Mouse (Mus musculus) heart, adult 9 months (tissue): ENCODE data around the gene Gm49450.
"Not testable (repeated sequence)": the region's sequence is repeated elsewhere in the genome, so short reads cannot be mapped to it uniquely, and the experiment has no call there.

Source experiments
- DNase-seq, 2 experiments: peaks; one replicate each; pipeline ENCODE4 v3.0.0; 2022; ENCODE audit warnings: low spot score in 2 of 2

Gm49450 gene

DNA sequence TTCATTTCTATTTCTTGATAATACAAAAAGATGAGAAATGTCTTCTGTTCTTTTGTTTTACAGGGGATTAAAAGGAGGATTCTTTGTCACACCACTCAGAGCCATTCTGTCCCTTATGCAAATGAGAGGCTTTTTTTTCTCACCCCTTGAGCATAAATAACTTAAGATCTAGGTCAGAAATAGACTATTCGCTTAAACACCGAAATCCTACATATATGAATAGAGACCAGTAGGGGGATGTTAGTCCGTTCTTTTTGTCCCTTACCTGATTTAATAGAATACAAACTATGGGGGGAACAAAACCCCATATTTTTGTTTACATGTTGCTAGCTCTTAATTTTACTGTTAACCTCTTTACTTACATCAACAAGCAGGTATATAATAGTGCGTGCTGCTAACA is 2.6 kb upstream of the Gm49450 start:
- no peak for DNase-seq

DNA sequence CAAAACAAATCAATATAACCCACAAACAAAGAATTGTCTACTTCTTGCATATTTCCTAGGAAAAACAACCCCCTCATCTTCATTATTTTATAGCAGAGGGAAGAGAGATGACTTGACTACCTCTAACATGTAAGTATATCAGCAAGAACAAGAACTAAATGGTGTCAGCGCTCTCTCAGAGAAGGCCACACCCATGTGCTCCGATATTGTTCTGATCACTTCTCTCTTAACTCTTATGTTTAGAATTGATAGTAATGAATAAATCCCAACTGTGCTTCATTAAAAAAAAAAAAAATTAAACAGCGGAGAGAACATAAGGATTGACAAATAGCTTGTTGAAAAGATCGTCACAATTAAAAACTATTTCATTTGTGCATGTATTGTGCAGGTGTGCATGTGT is 2.0 kb upstream of the Gm49450 start:
- DNase-seq, result no peak

- DNase-seq, result peak in 1 of 2 experiments; percentile 34
Observed at GRCm38 (mm10) chr15:98954425-98955253, 1.3 kb upstream of the Gm49450 start.

GRCm38 (mm10) chr15:98952751-98953400 is 475 bp downstream of the Gm49450 start:
- peak in 1 of 2 experiments; percentile 75 for DNase-seq

GRCm38 (mm10) chr15:98952063-98952455 is 1.3 kb downstream of the Gm49450 start:
- no peak for DNase-seq

GRCm38 (mm10) chr15:98951122-98952062 is 2.0 kb downstream of the Gm49450 start:
- not testable (repeated sequence) for DNase-seq

GRCm38 (mm10) chr15:98949607-98949892 is 3.8 kb downstream of the Gm49450 start:
- DNase-seq, result no peak

DNA sequence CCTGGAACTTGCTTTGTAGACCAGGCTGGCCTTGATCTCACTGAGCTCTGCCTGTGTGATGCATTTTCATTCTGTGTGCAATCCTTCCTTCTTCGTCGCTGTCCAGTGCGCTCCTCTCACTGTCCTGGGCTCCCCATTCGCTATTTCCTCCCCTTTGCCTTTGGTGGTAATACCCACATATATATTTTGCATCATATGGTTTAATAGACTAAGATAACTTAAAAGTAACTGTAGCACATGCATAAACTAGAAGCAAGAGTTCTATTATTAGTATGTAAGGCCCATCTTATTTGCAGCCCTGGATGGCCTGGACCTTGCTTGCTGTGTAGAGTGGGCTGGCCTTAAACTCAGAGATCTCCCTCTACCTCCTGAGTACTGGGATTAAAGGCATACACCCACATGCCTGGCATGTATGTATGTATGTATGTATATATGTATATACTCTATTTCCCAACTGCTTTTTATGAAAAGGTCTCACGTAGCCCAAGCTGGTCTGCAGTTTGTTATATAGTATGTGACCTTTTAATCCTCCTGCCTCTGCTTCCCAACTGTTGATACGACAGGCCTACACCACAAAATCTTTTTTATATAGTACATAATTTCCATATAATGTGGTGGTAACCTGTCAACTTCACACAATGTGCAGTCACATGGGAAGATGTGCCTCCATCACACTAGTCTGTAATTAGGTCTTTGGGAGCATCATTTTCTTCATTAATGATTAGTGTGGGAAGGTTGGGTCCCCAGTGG is 4.3 kb downstream of the Gm49450 start:
- DNase-seq, result no peak

DNA sequence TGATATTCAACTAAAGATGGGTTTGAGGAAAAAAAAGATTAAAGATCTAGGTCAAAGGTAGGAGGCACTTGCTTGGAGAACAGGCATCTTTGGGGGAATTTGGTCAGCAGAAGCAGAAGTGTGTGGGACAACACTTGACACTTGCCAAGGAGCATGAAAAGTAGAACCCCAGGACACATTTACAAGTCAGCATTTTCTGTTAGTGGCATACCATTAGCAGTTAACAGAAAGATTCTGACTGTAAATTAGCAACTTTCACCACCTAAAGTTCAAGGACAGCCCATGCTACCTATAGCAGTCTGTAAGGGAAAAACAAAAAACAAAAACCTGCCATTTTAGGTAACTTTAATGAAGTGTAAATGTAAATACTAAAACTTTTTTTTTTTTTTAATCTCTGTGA is 5.0 kb downstream of the Gm49450 start:
- no peak for DNase-seq

DNA sequence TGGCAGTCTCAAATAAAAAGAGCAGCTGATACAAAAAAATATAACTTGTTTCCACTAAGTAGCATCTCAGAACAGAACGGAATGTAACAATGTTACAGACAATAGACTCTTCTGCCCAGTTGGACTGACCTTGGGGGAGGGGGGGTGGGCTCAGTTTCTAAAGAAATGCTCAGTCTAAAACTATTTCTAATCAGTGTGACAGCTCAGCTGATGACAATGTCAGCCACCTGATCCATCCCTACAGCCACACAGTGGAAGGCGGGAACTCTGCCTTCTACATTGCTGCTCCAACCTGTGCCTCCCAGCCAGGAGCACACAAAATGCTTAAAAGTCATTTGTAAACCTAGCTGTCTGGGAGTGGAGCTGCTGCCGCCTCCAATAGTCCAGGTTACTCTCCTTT is 5.5 kb downstream of the Gm49450 start:
- no peak for DNase-seq

DNA sequence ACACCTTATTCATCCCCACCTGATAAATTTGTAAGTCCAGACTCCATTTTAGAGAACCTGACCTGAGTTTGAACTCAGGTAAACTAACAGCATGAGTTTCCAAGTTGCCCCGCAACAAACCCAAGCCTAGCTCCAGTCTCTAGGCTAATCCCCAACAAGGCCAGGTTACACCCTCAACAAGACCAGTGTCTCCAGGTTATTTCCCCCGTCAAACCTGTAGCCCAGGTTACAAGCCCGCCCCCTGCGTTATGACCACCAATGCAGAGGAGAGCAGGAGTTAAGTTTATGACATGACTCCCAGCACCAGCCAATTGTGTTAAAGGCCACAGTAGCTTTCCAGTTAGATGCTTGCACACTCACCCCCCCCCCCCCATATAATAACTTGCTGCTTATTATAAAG is 10.2 kb downstream of the Gm49450 start:
- no peak for DNase-seq

DNA sequence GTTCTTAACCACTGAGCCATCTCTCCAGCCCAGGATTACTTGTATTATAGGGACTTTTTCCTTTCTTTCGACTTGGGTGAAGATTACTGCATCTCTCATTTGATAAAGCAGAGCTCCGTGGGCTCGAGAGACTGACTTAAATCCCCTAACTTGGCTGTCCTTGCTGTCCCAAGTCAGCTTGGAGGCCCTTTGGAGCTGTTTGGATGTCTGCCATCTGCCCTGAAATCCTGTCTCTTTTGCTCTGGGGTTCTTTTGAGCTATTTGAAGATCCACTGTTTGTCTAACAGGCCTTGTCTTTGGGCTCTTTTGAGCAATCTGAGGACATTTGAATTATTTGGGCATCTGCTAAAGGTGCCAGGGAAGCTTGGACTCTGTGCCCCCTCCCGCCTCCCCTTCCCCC is 11.3 kb downstream of the Gm49450 start:
- DNase-seq, result no peak

GRCm38 (mm10) chr15:98941539-98941938 is 11.8 kb downstream of the Gm49450 start:
- DNase-seq, result no peak

- DNase-seq, result no peak
Observed at GRCm38 (mm10) chr15:98940816-98941215, 12.5 kb downstream of the Gm49450 start.

DNA sequence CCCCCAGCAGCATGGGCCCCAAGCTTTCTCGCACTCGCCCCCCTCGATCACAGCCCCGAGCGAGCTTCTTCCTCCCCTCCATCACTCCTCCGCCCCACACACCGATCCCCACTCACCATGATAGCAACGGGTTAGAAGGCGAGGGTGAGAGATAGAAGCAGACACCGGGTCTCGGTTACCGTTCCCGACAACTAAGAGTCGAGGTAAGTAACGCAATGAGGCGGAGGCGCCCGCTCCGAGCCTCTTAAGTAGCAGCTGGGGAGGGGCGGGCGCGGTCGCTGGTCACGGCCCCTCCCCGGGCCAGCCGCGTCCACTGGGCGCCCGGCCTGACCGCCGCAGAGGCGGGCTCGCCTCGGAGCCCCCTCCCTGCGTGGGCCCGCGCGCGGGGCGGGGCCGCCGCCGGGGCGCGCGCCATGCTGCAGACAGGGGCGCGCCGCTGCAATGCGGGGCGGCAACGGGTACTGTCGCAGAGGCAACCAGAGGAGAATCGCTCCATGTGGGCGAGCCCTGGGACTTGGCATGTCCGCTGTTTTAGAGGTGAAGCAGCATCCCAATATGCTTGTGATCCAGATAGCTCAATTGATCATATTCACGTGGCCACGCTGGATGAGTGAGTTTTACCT is 19.0 kb downstream of the Gm49450 start, which contains the start of gene Tuba1b:
Gene Tuba1b (minus strand): TSS at position 349 of the 623 bp plus-strand sequence.
- DNase-seq, result peak; percentile 93

- peak; percentile 93 to 94 for DNase-seq
Observed at GRCm38 (mm10) chr15:98933833-98934216, 19.5 kb downstream of the Gm49450 start.

- DNase-seq, result peak in 1 of 2 experiments; percentile 23
Observed at GRCm38 (mm10) chr15:98933004-98933671, 20.2 kb downstream of the Gm49450 start.

GRCm38 (mm10) chr15:98930998-98931397 is 22.4 kb downstream of the Gm49450 start:
- no peak for DNase-seq

- DNase-seq, result no peak
Observed at GRCm38 (mm10) chr15:98930017-98930734, 23.2 kb downstream of the Gm49450 start.
